Mouse (Mus musculus) heart, postnatal 4 days (tissue): ENCODE data around the gene Lman2l. TPM values are rescaled to one million over a fixed set of nuclear protein-coding genes. Genes with fewer than 3 reads are reported as not detected.

Experiments used
- DNase-seq: peaks from one replicate; pipeline ENCODE4 v3.0.0; 2021
- total RNA-seq, 2 experiments: library from RNA; stranded (reverse); gene quantifications; 2 replicates each; pipeline ENCODE4 v1.2.3; 2021

Lman2l gene
- total RNA-seq, 2 experiments from 2014 or later, result 16.0 to 20.6 TPM

DNA sequence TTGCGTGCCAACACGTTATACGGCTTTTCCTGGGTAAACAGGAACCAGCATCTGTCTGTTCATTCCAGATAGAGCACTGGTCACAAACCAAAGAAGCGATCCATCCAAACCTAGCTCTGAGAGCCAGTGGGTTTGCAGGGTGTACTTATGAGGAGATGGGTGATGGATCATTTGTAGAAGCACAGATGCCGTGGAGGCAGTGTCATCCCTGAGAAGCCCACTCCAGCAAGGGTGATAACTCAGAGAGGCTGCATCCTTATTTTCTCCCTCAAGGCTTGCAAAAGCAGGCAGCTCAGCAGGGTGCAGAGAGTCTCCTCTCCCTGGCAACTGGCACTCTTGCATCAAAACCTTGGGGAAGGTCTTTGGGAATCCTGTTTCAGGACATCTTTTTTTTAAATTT is 13.1 kb upstream of the Lman2l start:
- no peak for DNase-seq

DNA sequence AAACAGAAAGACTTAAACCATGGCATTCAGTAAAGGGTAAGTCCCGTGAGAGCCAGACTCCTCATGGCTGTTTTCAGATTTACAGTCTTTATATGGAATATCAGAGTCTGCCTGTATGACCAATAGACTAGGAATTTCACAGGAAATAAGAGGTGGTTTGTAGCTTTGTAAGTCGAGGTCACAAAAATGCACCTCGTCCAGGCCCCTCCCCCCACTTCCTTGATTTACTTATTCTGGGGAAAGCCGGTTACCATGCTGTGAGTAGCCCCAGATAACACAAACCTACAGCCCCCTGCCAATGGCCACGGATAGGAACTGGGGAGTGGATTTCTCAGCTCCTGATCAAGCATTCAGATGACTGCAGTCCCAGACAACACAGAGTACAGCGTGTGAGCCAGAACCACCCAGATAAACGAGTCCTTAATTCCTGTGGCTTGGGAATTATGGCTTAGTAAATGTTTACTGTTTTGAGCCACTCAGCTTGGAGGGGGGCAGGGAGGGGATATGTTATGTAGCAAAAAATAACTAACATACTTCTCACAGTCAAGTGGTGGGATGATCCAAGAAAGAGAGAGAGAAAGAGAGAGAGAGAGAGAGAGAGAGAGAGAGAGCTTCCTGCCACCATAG is 12.4 kb upstream of the Lman2l start:
- no peak for DNase-seq

DNA sequence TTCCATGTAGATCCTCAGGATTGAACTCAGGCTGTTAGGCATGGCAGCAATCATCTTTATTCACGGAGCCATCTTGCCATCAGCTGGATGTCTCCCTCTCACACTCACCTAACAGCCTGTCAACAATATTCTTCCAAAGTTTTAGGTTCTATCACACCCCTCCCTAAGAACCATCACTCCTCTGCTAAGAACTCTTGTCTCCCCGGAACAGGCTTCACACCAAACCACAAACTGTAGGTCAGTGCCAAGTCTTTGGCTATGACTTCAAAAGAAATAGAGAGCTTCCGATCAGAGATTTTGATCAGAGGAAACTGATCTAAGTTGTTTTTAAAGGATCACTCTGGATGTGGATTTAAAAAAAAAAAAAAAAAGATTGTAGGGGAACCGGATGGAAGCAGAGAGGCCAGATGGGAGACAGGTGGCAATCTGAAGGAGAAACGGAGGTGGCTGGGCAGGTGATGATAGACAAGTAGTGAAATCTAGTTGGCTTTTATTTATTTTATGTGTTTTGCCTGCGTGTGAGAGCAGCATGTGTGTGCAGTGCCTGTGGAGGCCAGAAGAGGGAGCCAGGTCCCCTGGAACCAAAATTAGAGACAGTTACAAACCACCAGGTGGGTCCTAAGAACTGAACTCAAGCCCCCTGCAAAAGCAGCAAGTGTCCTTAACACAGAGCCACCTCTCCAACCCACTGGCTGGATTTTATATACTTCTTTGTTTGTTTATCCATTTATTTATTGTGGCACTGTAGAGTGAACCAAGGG is 9.2 kb upstream of the Lman2l start:
- DNase-seq, result no peak

DNA sequence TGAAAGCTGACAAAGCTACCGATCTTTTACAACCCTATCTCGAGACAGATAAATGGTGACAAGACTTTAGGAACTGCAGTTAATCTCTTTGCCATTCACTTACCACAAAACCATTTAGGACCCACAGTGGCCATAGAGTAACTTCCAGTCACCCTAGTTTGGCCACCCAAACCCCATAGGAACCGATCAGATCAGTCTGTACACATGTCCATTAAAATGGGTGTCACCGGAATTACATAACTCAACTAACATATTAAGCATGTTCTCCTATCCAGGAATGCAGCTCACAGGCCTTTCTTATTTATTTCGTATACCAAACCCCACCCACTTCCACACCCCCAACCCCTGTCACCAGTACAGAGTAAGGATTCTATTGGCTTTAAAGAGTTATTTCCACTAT is 1.8 kb upstream of the Lman2l start:
- DNase-seq, result no peak

DNA sequence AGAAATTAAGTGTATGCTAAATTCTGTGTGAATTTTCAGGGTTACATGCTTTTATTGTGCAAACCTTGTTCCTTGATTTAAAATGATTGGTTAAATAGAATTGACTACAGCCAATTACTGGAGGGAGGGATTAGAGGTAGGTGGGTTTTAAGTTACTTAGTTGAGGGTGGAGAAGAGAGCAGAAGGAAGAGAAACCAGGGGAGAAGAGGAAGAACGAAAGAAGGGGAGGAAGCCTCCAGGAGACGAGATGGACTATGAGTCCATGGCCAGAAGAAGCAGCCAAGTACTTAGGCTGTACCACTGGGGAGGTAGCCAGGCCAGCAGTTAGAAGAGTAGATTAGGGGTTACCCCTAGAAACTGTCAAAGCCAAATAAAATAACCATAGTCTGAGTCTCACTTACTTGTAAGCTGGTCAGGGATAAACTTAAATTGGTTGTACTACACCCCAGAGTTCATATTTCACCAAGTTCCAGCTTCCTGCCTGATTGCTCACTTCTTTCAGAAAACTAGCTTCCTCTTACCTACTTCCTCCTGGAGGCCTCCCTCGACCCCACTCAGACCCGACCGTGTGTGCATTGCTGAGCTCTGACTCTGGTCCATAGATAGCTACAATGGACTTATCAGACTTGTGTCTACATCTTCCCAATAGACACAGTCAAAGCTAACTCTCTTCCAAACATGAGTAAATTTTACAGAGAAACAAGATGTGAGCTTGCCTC is 1.2 kb upstream of the Lman2l start:
- no peak for DNase-seq

DNA sequence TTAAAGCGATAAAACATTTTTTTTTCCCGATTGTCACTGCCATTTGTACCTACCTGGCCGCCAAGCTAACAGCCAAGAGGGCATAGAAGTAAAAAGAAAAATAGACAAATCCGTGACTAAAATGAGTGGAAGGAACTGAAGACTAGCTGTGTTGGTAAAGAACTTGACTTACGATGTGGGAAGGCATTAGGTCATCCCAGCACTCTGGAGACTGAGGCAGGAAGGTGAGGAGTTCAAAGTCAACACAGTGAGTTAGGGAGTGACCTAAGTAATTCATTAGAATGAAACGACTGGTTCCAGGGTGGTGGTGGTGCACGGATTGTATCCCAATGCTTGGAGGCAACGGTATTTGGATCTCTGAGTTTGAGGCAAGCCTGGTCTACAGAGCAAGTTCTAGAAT is 437 bp upstream of the Lman2l start:
- no peak for DNase-seq

DNA sequence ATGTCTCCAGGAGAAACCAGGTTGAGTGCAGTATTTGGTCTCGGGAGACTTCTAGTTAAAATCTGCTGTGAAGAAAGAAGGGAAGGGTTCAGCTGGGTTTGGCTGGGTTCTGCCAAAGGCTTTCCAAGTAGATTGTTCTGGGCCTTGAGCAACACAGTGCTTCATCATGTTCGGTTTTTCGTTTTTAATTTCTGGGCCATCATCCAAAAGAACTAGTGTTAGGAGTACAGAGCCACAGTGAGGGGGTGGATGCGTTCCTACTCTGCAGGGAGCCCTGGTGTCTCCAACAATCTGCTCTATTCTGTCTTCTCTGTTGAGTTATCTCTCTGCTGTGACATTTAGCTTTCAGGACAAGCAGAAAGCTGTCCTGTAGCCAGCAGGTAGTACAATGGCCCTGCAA is 4.0 kb downstream of the Lman2l start:
- DNase-seq, result no peak

DNA sequence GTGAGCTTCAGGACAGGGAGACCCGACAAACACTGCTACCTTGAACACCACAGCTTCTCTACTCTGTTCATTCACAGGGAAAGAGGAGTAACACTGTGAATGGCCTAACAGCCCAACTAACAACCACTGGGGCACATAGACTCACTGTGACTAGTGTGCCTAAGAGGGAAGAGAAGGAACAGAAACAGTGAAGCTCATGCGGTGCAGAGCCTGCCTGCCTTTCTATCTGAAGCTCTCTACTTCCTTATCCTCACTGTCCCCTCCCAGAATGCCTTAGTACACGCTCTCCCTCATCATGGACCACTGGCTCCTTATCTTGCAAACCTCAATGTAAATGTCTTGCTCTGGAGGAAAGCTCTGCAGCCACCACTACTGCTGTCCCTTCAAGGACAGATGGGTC is 7.8 kb downstream of the Lman2l start:
- DNase-seq, result no peak

DNA sequence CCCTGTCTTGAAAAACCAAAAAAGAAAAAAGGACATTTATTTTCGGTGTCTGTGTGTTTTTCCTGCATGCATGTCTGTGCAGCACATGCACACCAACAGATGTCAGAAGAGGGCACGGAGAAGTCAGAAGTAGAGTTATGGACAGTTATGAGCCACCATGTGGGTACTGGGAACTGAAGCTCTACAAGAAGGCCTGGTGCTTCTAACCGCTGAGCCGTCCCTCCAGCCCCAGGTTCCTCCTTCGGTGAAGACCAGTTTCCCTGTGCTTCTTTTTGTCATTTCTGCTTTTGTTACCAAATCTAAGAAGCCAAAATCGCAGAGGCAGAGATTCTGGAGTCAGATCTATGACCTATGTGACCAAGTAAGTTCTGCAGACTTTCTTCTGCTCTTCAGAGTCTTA is 8.6 kb downstream of the Lman2l start:
- DNase-seq, result no peak

DNA sequence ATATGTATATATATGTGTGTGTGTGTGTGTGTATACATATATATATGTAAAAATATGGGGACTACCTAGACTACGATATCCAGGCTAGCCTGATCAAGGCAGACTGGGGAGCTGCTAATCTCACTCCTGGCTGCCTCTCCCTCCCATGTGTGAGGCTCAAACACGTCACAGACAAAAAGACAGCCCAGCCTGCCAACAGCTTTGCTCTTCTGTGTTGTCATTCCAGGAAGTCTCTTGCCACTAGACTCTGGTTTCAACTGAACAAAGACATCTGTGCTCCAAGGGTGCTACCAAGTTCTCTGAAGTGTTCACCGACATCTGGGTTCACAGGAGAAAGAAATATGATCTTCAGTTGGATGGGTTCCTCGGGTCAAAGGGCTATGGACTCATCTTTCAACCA is 10.0 kb downstream of the Lman2l start:
- no peak for DNase-seq

DNA sequence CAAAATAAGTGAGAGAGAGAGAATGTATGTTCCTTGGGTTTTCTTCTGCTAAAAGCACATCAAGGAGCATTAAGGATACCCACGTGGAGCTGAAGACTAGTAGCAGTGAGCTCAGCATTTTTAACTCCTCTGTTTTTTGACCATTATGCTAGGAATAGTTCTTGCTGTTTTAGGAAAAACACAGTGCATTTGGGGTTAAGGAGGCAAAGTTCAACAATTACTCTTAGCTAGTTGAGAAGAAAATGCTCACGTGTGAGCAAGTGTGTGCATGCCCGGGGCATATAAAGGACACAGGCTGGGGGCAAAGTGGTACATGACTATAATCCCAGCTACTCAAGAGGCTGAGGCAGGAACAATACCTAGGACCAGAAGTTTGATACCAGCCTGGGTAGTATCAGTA is 11.5 kb downstream of the Lman2l start:
- DNase-seq, result no peak

DNA sequence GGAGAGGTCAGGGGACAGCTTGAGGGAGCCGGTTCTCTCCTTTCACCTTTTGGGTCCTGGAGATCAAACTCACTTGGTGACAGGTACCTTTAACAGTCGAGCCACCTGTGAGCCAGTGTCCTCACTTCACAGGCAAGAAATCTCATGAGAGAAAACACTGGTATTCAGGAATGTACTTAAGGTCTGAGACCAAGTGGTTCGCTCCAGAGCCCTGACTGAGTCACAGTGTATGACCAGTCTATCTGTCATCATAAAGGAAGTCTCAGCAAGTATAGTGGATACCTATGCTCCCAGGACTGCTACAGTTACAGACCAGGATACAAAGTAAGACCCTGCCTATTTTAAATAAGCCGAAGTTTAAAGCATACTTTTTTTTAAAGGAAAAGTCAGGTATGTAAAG is 12.1 kb downstream of the Lman2l start:
- no peak for DNase-seq

DNA sequence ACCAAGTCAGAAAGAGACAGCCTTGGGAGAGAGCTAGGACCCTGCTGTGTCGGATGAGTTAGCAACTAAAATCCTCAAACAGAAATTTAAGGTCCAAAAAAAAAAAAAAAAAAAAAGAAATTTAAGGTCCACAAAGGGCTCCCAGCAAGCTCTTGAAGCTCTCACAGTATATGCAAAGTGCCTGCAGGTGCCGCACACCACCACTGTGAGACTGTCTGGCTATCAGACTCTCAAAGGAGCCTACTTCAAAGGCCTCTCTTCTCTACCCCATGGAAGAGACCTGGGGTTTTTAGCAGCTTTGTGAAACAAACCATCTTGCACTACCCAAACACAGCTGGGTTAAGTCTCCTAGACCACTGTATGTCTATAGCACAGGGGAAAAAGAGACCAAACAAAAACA is 15.6 kb downstream of the Lman2l start:
- DNase-seq, result no peak

DNA sequence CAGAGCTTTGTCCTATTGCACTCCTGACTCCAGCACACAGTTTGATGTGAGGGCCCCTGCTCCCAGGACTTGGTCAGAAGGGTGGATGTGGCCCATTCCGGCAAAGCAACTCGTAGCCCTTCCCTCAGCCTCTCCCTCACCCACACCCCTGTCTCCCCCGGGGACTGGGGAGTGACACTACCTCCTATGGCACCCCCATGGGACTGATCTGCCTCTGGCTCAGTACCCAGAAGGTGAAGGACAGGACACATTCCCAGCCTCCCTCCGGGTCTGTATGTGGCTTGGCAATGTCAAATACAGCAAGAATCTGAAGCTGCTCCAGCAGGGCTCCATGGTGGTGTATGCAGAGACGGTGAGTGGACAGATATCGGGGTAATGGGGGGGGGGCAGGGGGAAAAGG is 40.5 kb downstream of the Lman2l start:
- DNase-seq, result no peak

DNA sequence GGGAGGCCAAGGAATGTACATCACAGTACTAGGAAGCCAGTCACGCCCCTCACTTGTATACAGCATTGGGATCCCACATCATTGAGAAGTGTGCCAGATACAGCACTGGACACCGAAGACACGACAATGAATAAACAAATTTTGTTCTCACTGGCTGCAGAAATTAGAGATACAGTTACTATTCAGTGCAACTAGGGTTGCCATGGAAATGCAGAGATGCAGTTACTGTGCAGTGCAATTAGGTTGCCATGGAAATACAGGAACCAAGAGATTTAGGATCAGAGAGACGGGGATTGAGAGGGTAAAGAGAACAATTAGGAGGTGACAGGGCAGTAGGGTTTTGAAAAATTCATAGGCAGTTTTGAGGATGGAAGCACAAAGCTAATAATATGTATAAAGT is 43.6 kb downstream of the Lman2l start:
- no peak for DNase-seq

DNA sequence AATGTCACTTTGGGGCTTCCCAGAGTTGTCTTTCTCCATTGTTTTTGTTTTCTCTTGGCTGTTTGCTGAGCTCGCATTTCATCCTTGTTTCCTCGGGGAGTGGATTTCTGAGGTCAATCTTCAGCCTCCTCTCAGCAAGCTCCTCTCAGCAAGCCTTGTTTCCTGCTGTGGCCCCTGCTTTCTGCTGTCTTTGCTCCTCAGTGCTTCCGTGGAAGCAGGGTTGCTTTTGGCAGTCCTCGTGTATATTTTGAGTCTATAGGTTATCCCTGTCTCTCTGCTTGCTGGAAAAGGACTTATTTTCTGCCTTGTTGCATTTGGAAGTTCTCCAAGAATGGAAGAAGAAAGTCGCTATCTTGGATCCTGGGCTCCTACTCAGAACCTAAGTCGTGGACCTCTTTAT is 48.0 kb downstream of the Lman2l start:
- DNase-seq, result no peak

DNA sequence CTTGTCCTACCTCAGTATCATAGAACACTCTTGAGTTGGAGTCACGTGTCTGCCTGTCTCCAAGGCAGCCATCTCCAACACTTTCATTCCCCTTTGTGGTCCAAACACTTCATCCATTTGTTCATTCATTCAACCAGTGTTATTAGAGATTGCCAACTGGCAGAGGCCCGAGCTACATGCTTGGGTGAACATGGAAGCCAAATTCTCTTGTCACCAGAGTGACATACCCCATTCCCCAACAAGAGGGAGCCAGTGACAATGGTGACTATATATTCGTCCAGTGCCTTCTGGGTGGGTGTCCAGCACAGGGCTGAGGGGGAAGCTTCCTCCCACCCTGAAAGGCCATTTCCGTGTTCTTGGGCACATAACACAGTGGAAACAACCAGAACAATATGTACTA is 65.5 kb downstream of the Lman2l start:
- no peak for DNase-seq

DNA sequence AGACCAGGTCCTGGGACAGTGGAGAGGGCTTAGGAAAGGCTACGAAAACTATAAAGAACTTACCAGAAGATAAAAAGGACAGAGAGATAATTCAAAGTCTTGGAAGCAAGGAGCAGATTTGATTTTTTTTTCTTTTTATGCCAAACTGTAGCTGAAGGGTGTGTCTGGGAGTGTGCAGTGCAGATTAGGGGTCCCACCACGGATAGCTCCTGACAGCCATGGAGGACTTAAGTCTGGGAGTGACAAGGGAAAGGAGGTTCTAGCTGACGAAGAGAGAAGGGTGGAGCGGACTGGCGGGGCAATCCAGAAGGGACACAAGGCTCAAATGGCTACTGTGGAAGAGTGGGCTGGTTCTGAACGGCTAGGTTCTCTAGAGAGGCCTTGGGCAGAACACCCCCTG is 66.2 kb downstream of the Lman2l start:
- DNase-seq, result no peak

DNA sequence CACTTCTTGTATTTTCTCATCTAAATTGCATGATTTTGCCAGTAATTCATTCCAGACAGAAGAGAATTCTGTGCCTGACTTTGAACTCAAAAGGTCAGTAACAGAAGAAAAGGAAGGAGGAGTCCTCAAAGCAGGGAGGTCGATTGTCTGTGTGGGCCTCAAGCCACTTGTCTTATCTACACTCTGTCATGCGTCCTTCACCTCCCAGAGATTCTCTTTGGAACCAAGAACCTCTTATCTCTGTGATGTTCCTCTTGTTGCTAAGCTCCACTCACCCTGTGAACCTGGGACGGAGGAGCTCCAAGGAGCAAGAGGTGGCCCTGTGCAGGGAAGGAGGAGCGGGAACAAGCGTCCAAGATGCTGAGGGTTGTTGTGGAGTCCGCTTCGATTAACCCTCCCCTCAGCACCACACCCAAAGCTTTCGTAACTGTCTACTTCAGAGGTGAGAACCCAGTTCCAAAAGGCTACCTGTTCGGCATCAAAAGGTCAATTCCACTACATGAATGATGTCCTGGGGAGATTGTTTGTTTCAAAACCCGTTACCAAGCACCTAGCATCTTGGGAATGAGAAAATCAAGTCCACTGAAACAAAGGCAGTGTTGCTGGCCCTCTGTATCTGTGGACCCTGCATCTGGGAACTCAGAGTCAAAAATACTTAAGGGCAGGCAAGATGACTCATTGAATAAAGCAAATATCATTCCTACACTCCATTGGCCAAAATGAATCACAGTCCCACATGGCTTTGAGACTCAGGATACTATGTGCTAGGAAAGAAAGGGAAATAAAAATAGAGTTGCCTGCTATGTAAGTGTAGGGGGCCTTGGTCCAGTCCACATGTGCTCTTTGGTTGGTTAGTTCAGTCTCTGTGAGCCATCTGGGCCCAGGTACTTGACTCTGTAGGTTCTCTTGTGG is 72.9 kb downstream of the Lman2l start, which contains the start of gene Fer1l5:
Fer1l5 (plus strand) TSS at position 358 of the 912 bp plus-strand sequence.
- no peak for DNase-seq

DNA sequence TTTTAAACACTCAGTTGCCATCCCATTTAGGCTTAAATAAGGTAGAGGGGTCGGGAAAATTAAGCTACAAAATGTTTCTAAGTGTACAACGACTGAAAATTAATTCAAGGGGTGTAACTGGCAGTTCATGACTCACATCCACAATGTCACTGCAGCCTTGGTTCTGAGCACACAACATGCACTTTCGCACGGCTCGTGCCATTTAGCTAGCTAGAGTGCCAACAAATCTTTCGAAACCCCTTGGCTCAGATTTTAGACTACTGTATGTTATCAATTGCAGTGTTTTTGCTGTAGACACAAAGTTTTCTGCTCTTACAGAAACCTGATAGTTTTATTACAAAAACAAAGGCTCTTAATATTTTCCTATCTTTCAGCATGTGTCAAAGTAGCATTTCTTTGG is 74.2 kb downstream of the Lman2l start:
- DNase-seq, result no peak
